Mouse (Mus musculus) embryonic facial prominence, embryonic 15.5 days (tissue): ENCODE measurements around the gene Gucd1. TPM values are rescaled to one million over a fixed set of nuclear protein-coding genes. Genes with fewer than 3 reads are reported as not detected.

Experiments used
- ATAC-seq: fragments of 200-750 bp; cut with Nextera tagmentation; 2 replicates; pipeline ENCODE4 v1.8.0; 2017; ENCODE audit warnings: low read depth, moderate TSS enrichment; ENCODE audit not compliant: insufficient number of reproducible peaks, low FRiP score, low TSS enrichment
- H3K27ac ChIP-seq: fragments of 300-500 bp; sonication (generic); replicated peaks from 2 replicates; pipeline ENCODE4 v1.5.1; 2015; ENCODE audit warnings: mild to moderate bottlenecking, inconsistent platforms
- H3K27me3 ChIP-seq: fragments of 300-500 bp; sonication (generic); 2 replicates; pipeline ENCODE4 v1.6.1; 2015; ENCODE audit warnings: inconsistent platforms
- H3K36me3 ChIP-seq: fragments of 300-500 bp; sonication (generic); 2 replicates; pipeline ENCODE4 v1.6.1; 2015; ENCODE audit warnings: mild to moderate bottlenecking, inconsistent platforms
- H3K4me1 ChIP-seq: fragments of 300-500 bp; sonication (generic); 2 replicates; pipeline ENCODE4 v1.6.1; 2015; ENCODE audit warnings: inconsistent platforms
- H3K4me2 ChIP-seq: fragments of 300-500 bp; sonication (generic); replicated peaks from 2 replicates; pipeline ENCODE4 v1.6.1; 2015; ENCODE audit warnings: mild to moderate bottlenecking, inconsistent platforms
- H3K4me3 ChIP-seq: fragments of 300-500 bp; sonication (generic); replicated peaks from 2 replicates; pipeline ENCODE4 v1.5.1; 2015; ENCODE audit warnings: mild to moderate bottlenecking, inconsistent platforms
- H3K9ac ChIP-seq: fragments of 300-500 bp; sonication (generic); 2 replicates; pipeline ENCODE4 v1.6.1; 2015; ENCODE audit warnings: inconsistent platforms
- H3K9me3 ChIP-seq: fragments of 300-500 bp; sonication (generic); replicated peaks from 2 replicates; pipeline ENCODE4 v1.6.1; 2016; ENCODE audit warnings: inconsistent platforms
- WGBS: fragments of 180-500 bp; shearing (Covaris S2); methylation state at CpG from one replicate; pipeline ENCODE4 v1.1.7; 2015; 5-methylcytosine and 5-hydroxymethylcytosine counted together
- polyA plus RNA-seq: library from polyadenylated mRNA; unstranded; fragments of >200 nt; fragmentation: Nextera tagmentation; extraction: Ambion mirVana; gene quantifications from 2 replicates; pipeline ENCODE4 v1.2.1, GENCODE M21; 2015

Gene Gucd1
- polyA plus RNA-seq, 1 experiment from 2014 or later = 26.3 TPM

- Histone ChIP-seq H3K9me3 (no peaks in the 10 kb centered on the region), H3K4me3 (peak overlapping the region; percentile 62), H3K4me2 (peak overlapping the region; percentile 99), H3K27me3 (peaks cover 23% of the 10 kb centered on the region), H3K9ac (0 out of 2 replicates have a peak overlapping the region, but pooled peaks have one; percentile 63), H3K27ac (peak overlapping the region; percentile 58; the same call in 1 of the 2 replicates), H3K36me3 (no peaks in the 10 kb centered on the region), H3K4me1 (peaks cover 44% of the 10 kb centered on the region)
- no peak for ATAC-seq
- 4% methylated on average over 14 of the region's 14 CpGs for WGBS
Measured at GRCm38 (mm10) chr10:75559041-75559675, 41.4 kb upstream of the Gucd1 start.

- Histone ChIP-seq H3K4me1 (peaks cover 44% of the 10 kb centered on the region), H3K4me2 (peak overlapping the region; percentile 99; the same call in 1 of the 2 replicates), H3K9me3 (no peaks in the 10 kb centered on the region), H3K4me3 (peak overlapping the region; percentile 62), H3K27ac (no peak overlapping the region), H3K27me3 (peaks cover 23% of the 10 kb centered on the region), H3K9ac (no peak overlapping the region), H3K36me3 (no peaks in the 10 kb centered on the region)
- 40% methylated on average over 3 of the region's 3 CpGs for WGBS
- ATAC-seq = peak; percentile 27; the same call in 1 of the 2 replicates
Measured at GRCm38 (mm10) chr10:75558515-75558914, 40.7 kb upstream of the Gucd1 start.

GRCm38 (mm10) chr10:75556026-75556425 is 38.3 kb upstream of the Gucd1 start:
- no peaks in the 10 kb centered on the region for H3K36me3 ChIP-seq
- H3K4me3 ChIP-seq = no peak overlapping the region
- H3K27me3 ChIP-seq = peaks cover 11% of the 10 kb centered on the region
- 31% methylated on average over 9 of the region's 9 CpGs for WGBS
- H3K4me2 ChIP-seq = no peak overlapping the region; the same call in 1 of the 2 replicates
- no peak overlapping the region for H3K27ac ChIP-seq
- peaks cover 44% of the 10 kb centered on the region for H3K4me1 ChIP-seq
- H3K9me3 ChIP-seq = no peaks in the 10 kb centered on the region
- ATAC-seq = no peak; the same call in 1 of the 2 replicates
- H3K9ac ChIP-seq = no peak overlapping the region

GRCm38 (mm10) chr10:75555557-75555956 is 37.8 kb upstream of the Gucd1 start:
- Histone ChIP-seq H3K9me3 (no peaks in the 10 kb centered on the region), H3K27ac (no peak overlapping the region), H3K4me1 (peaks cover 40% of the 10 kb centered on the region), H3K4me2 (no peak overlapping the region), H3K27me3 (peaks cover 6% of the 10 kb centered on the region), H3K36me3 (no peaks in the 10 kb centered on the region), H3K9ac (no peak overlapping the region), H3K4me3 (no peak overlapping the region)
- no peak for ATAC-seq
- 54% methylated on average over 6 of the region's 6 CpGs for WGBS

GRCm38 (mm10) chr10:75554090-75554489 is 36.3 kb upstream of the Gucd1 start:
- ATAC-seq = no peak
- Histone ChIP-seq H3K36me3 (no peaks in the 10 kb centered on the region), H3K27ac (no peak overlapping the region), H3K9me3 (no peaks in the 10 kb centered on the region), H3K9ac (no peak overlapping the region), H3K4me3 (no peak overlapping the region), H3K27me3 (no peaks in the 10 kb centered on the region; the same call in 1 of the 2 replicates), H3K4me1 (peaks cover 25% of the 10 kb centered on the region), H3K4me2 (no peak overlapping the region)
- 85% methylated on average over 8 of the region's 8 CpGs for WGBS

GRCm38 (mm10) chr10:75552701-75553450 is 35.1 kb upstream of the Gucd1 start:
- H3K27ac ChIP-seq = no peak overlapping the region
- no peak for ATAC-seq
- H3K9ac ChIP-seq = no peak overlapping the region
- no peaks in the 10 kb centered on the region for H3K9me3 ChIP-seq
- peaks cover 28% of the 10 kb centered on the region for H3K4me1 ChIP-seq
- H3K4me2 ChIP-seq = no peak overlapping the region
- no peaks in the 10 kb centered on the region for H3K36me3 ChIP-seq
- no peaks in the 10 kb centered on the region for H3K27me3 ChIP-seq
- no peak overlapping the region for H3K4me3 ChIP-seq
- 66% methylated on average over 13 of the region's 13 CpGs for WGBS

- Histone ChIP-seq H3K27ac (no peak overlapping the region), H3K9me3 (no peaks in the 10 kb centered on the region), H3K27me3 (no peaks in the 10 kb centered on the region), H3K4me1 (peaks cover 29% of the 10 kb centered on the region), H3K9ac (no peak overlapping the region), H3K4me3 (no peak overlapping the region), H3K4me2 (no peak overlapping the region), H3K36me3 (no peaks in the 10 kb centered on the region)
- WGBS = 71% methylated on average over 2 of the region's 2 CpGs
- no peak for ATAC-seq
Measured at GRCm38 (mm10) chr10:75552106-75552505, 34.3 kb upstream of the Gucd1 start.

GRCm38 (mm10) chr10:75551175-75551574 is 33.4 kb upstream of the Gucd1 start:
- WGBS = 47% methylated on average over 12 of the region's 12 CpGs
- no peak for ATAC-seq
- no peak overlapping the region for H3K4me2 ChIP-seq

GRCm38 (mm10) chr10:75549886-75550285 is 32.1 kb upstream of the Gucd1 start:
- H3K36me3 ChIP-seq = no peaks in the 10 kb centered on the region
- no peak overlapping the region for H3K27ac ChIP-seq
- H3K27me3 ChIP-seq = no peaks in the 10 kb centered on the region
- no peak for ATAC-seq
- WGBS = 51% methylated on average over 7 of the region's 7 CpGs
- no peak overlapping the region for H3K4me2 ChIP-seq
- no peak overlapping the region for H3K9ac ChIP-seq
- H3K9me3 ChIP-seq = no peaks in the 10 kb centered on the region
- H3K4me1 ChIP-seq = peaks cover 13% of the 10 kb centered on the region; the same call in 1 of the 2 replicates
- H3K4me3 ChIP-seq = no peak overlapping the region

More at GRCm38 (mm10) chr10:75551175-75551574, 33.4 kb upstream of the Gucd1 start:
- Histone ChIP-seq H3K4me1 (peaks cover 19% of the 10 kb centered on the region), H3K4me3 (no peak overlapping the region), H3K9me3 (no peaks in the 10 kb centered on the region), H3K27ac (no peak overlapping the region), H3K27me3 (no peaks in the 10 kb centered on the region), H3K9ac (no peak overlapping the region), H3K36me3 (no peaks in the 10 kb centered on the region)

- Histone ChIP-seq H3K9me3 (no peaks in the 10 kb centered on the region), H3K27me3 (no peaks in the 10 kb centered on the region), H3K36me3 (no peaks in the 10 kb centered on the region), H3K4me2 (peak overlapping the region; percentile 6; the same call in 1 of the 2 replicates), H3K27ac (peak overlapping the region; percentile 48), H3K4me1 (peaks cover 13% of the 10 kb centered on the region; the same call in 1 of the 2 replicates), H3K4me3 (no peak overlapping the region), H3K9ac (no peak overlapping the region)
- 37% methylated on average over 14 of the region's 14 CpGs for WGBS
- peak; percentile 55 for ATAC-seq
Measured at GRCm38 (mm10) chr10:75548486-75548885, 30.7 kb upstream of the Gucd1 start.

- H3K27ac ChIP-seq = peak overlapping the region; percentile 48
- ATAC-seq = no peak
- no peaks in the 10 kb centered on the region for H3K27me3 ChIP-seq
- no peak overlapping the region for H3K4me3 ChIP-seq
- no peaks in the 10 kb centered on the region for H3K36me3 ChIP-seq
- no peaks in the 10 kb centered on the region for H3K9me3 ChIP-seq
- H3K4me2 ChIP-seq = 0 out of 2 replicates have a peak overlapping the region, but pooled peaks have one; percentile 6
- 51% methylated on average over 7 of the region's 7 CpGs for WGBS
- H3K9ac ChIP-seq = no peak overlapping the region
- peaks cover 13% of the 10 kb centered on the region; the same call in 1 of the 2 replicates for H3K4me1 ChIP-seq
Measured at GRCm38 (mm10) chr10:75547901-75548300, 30.1 kb upstream of the Gucd1 start.
